Mouse (Mus musculus): ENCODE results near the gene Slc28a3. TPM values are rescaled to one million over a fixed set of nuclear protein-coding genes. Genes with fewer than 3 reads are reported as not detected.

Slc28a3 gene
- polyA plus RNA-seq, 1 experiment from 2014 or later = not detected

DNA sequence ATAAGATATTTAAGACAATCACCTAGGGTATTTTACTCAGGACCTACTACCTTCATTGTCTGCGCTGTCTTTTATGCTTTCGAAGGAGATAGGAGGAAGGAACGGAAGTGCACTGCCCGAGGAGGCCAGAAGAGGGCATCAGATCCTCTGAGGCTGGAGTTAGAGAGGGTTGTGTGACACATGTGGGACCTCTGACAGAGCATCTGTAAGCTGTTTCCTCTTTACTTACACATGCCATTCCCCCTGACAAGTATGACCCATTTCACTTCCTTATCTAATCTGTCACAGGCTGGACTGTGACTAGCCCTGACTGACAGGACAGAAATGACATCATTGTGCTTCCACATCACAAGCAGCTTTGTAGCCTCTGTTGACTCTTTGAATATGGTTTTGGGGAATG is 94.4 kb downstream of the Slc28a3 start:
- no peaks in the 10 kb centered on the region for H3K27me3 ChIP-seq
- H3K4me2 ChIP-seq = no peak overlapping the region
- H3K9me3 ChIP-seq (replicated peaks) = no peaks in the 10 kb centered on the region
- ATAC-seq (replicated peaks; ENCODE audit: low FRiP score) = no peak
- WGBS = 94% methylated on average over 4 of the region's 4 CpGs
- H3K36me3 ChIP-seq = no peaks in the 10 kb centered on the region
- H3K9ac ChIP-seq = no peak overlapping the region
- no peaks in the 10 kb centered on the region for H3K4me1 ChIP-seq
- H3K4me3 ChIP-seq (replicated peaks) = no peak overlapping the region
- H3K27ac ChIP-seq = no peak overlapping the region

- ATAC-seq (replicated peaks; ENCODE audit: low FRiP score) = no peak
- no peaks in the 10 kb centered on the region for H3K36me3 ChIP-seq
- WGBS = 82% methylated on average over 5 of the region's 5 CpGs
Measured at GRCm38 (mm10) chr13:58515635-58516034, 95.0 kb downstream of the Slc28a3 start.

GRCm38 (mm10) chr13:58514147-58514727 is 96.4 kb downstream of the Slc28a3 start:
- Histone ChIP-seq H3K36me3 (no peaks in the 10 kb centered on the region), H3K27ac (no peak overlapping the region), H3K4me3 (replicated peaks) (no peak overlapping the region), H3K27me3 (no peaks in the 10 kb centered on the region), H3K4me1 (no peaks in the 10 kb centered on the region), H3K4me2 (no peak overlapping the region), H3K9me3 (replicated peaks) (no peaks in the 10 kb centered on the region), H3K9ac (no peak overlapping the region)
- 89% methylated on average over 8 of the region's 8 CpGs for WGBS
- ATAC-seq (replicated peaks; ENCODE audit: low FRiP score) = no peak

More at GRCm38 (mm10) chr13:58515635-58516034, 95.0 kb downstream of the Slc28a3 start:
- Histone ChIP-seq H3K27ac (no peak overlapping the region), H3K9me3 (replicated peaks) (no peaks in the 10 kb centered on the region), H3K9ac (no peak overlapping the region), H3K4me1 (no peaks in the 10 kb centered on the region), H3K4me2 (no peak overlapping the region), H3K4me3 (replicated peaks) (no peak overlapping the region), H3K27me3 (no peaks in the 10 kb centered on the region)

GRCm38 (mm10) chr13:58511926-58512325 is 98.8 kb downstream of the Slc28a3 start:
- no peak for ATAC-seq (replicated peaks; ENCODE audit: low FRiP score)
- H3K9me3 ChIP-seq (replicated peaks) = no peaks in the 10 kb centered on the region
- no peak overlapping the region for H3K27ac ChIP-seq
- WGBS = 73% methylated on average over 2 of the region's 2 CpGs
- no peaks in the 10 kb centered on the region for H3K36me3 ChIP-seq
- no peak overlapping the region for H3K4me3 ChIP-seq (replicated peaks)
- H3K27me3 ChIP-seq = no peaks in the 10 kb centered on the region
- no peak overlapping the region for H3K9ac ChIP-seq
- no peak overlapping the region for H3K4me2 ChIP-seq
- peaks cover 4% of the 10 kb centered on the region; the same call in 1 of the 2 replicates for H3K4me1 ChIP-seq

- H3K4me2 ChIP-seq = no peak overlapping the region
- H3K4me1 ChIP-seq = peaks cover 5% of the 10 kb centered on the region; the same call in 1 of the 2 replicates
- H3K4me3 ChIP-seq (replicated peaks) = no peak overlapping the region
- no peaks in the 10 kb centered on the region for H3K9me3 ChIP-seq (replicated peaks)
- ATAC-seq (replicated peaks; ENCODE audit: low FRiP score) = no peak
- 87% methylated on average over 9 of the region's 9 CpGs for WGBS
- H3K9ac ChIP-seq = no peak overlapping the region
- no peaks in the 10 kb centered on the region for H3K27me3 ChIP-seq
- no peak overlapping the region for H3K27ac ChIP-seq
- no peaks in the 10 kb centered on the region for H3K36me3 ChIP-seq
Measured at GRCm38 (mm10) chr13:58511248-58511647, 99.4 kb downstream of the Slc28a3 start.

- Histone ChIP-seq H3K36me3 (no peaks in the 10 kb centered on the region), H3K27ac (no peak overlapping the region), H3K4me1 (peaks cover 5% of the 10 kb centered on the region; the same call in 1 of the 2 replicates), H3K27me3 (no peaks in the 10 kb centered on the region), H3K4me3 (replicated peaks) (no peak overlapping the region), H3K9ac (no peak overlapping the region), H3K9me3 (replicated peaks) (no peaks in the 10 kb centered on the region), H3K4me2 (no peak overlapping the region)
- 34% methylated on average over 3 of the region's 3 CpGs for WGBS
- no peak for ATAC-seq (replicated peaks; ENCODE audit: low FRiP score)
Measured at GRCm38 (mm10) chr13:58509241-58509640, 101.4 kb downstream of the Slc28a3 start.

DNA sequence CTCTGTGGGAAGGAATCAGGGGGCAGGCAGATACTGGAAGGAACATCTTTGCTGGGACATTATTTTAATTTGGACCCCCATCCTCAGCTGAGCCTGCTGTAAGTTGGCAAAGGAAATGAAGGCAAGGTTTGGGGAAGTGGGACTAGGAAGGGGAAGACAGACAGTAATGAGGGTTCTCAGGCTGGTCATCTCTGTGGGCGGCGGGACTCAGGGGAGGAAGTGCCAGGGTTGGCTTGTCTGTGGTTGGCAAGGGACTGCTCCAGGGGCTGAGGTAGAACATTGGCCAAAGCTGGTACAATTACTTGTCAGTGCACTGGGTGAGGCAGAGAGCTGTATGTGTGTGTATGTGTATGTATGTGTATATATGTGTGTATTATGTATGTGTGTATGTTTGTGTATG is 107.1 kb downstream of the Slc28a3 start:
- H3K4me3 ChIP-seq (replicated peaks) = no peak overlapping the region
- no peak for ATAC-seq (replicated peaks; ENCODE audit: low FRiP score)
- no peak overlapping the region for H3K9ac ChIP-seq
- H3K4me2 ChIP-seq = no peak overlapping the region
- no peak overlapping the region for H3K27ac ChIP-seq
- H3K4me1 ChIP-seq = peaks cover 5% of the 10 kb centered on the region; the same call in 1 of the 2 replicates
- WGBS = 91% methylated on average over 2 of the region's 2 CpGs
- no peaks in the 10 kb centered on the region for H3K9me3 ChIP-seq (replicated peaks)
- no peaks in the 10 kb centered on the region for H3K36me3 ChIP-seq
- no peaks in the 10 kb centered on the region for H3K27me3 ChIP-seq

GRCm38 (mm10) chr13:58497809-58498208 is 112.9 kb downstream of the Slc28a3 start:
- Histone ChIP-seq H3K27ac (no peak overlapping the region), H3K27me3 (no peaks in the 10 kb centered on the region), H3K36me3 (no peaks in the 10 kb centered on the region), H3K9ac (no peak overlapping the region), H3K4me3 (replicated peaks) (no peak overlapping the region), H3K4me1 (no peaks in the 10 kb centered on the region), H3K4me2 (no peak overlapping the region), H3K9me3 (replicated peaks) (no peaks in the 10 kb centered on the region)
- whole genome bisulfite sequencing = 80% methylated on average over 12 of the region's 12 CpGs
- ATAC-seq (replicated peaks; ENCODE audit: low FRiP score) = no peak

Other genes starting within 250 kb of the Slc28a3 start
- 28.9 and 29.5 TPM in 2 replicates for gene 2210016F16Rik, start 225.7 kb downstream of the Slc28a3 start, polyA plus RNA-seq (2015; fragmentation: Nextera tagmentation; extraction: Ambion mirVana)
- 26.2 and 27.3 TPM in 2 replicates for gene Rmi1, start 208.6 kb downstream of the Slc28a3 start, polyA plus RNA-seq (2015; fragmentation: Nextera tagmentation; extraction: Ambion mirVana)
- 1,666 and 1,742 TPM in 2 replicates for gene Hnrnpk, start 207.5 kb downstream of the Slc28a3 start, polyA plus RNA-seq (2015; fragmentation: Nextera tagmentation; extraction: Ambion mirVana)
- 5.7 and 8.6 TPM in 2 replicates for gene Ntrk2, start 195.7 kb upstream of the Slc28a3 start, polyA plus RNA-seq (2015; fragmentation: Nextera tagmentation; extraction: Ambion mirVana)

All from kidney, embryonic 15.5 days (tissue).